Mouse (Mus musculus): ENCODE results near the gene Cep57l1.

DNA sequence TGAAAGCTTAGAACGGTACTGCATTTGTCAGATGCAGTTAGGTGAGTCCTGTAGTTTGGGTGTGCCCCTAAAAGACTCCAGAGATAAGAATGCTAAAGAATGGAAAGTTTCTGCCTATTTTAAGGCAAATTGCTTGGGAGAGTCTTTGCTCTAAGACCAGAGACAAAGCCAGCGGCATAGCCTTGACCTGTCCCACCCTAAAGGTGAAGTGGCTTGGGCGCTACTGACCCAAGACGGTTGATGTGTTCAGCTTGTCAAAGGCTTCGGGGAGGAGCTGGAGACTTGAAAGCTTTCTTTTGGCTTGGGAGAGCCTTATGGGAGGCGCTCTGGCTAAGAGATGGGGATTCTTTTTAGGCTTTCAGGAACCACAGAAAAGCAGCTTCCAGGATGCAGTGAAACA, 17.3 kb downstream of the Cep57l1 start:
- TF ChIP-seq CTCF (IDR thresholded peaks at IDR 0.05; ENCODE audit: low read depth) (no peak), EP300 (IDR thresholded peaks at IDR 0.05; ENCODE audit: low read depth) (no peak)

Measured in liver, embryonic 14.5 days (tissue).